Mouse (Mus musculus): ENCODE measurements around the gene Gm10130.
"Not testable (repeated sequence)": the region's sequence is repeated elsewhere in the genome, so short reads cannot be mapped to it uniquely, and the experiment has no call there.

Gene Gm10130

GRCm38 (mm10) chr2:150323402-150323801 is at the start of gene Gm10130:
Gene Gm10130 (plus strand): TSS chr2:150323702.
- DNase-seq (ENCODE audit: low read depth, low spot score): no peak

GRCm38 (mm10) chr2:150293669-150294068 is 29.8 kb upstream of the Gm10130 start:
- no peak for DNase-seq (ENCODE audit: low read depth, low spot score)

GRCm38 (mm10) chr2:150299096-150299495 is 24.4 kb upstream of the Gm10130 start:
- no peak for DNase-seq (ENCODE audit: low read depth, low spot score)

- DNase-seq (ENCODE audit: low read depth, low spot score): no peak
Observed at GRCm38 (mm10) chr2:150307183-150307773, 16.2 kb upstream of the Gm10130 start.

GRCm38 (mm10) chr2:150310952-150311884 is 12.3 kb upstream of the Gm10130 start:
- peak; percentile 98 for DNase-seq (ENCODE audit: low read depth, low spot score)

- no peak for DNase-seq (ENCODE audit: low read depth, low spot score)
Observed at GRCm38 (mm10) chr2:150316140-150316539, 7.4 kb upstream of the Gm10130 start.

GRCm38 (mm10) chr2:150318973-150319372 is 4.5 kb upstream of the Gm10130 start:
- no peak for DNase-seq (ENCODE audit: low read depth, low spot score)

- DNase-seq (ENCODE audit: low read depth, low spot score): not testable (repeated sequence)
Observed at GRCm38 (mm10) chr2:150357136-150357535, 33.6 kb downstream of the Gm10130 start.

- peak; percentile 91 for DNase-seq (ENCODE audit: low read depth, low spot score)
Observed at GRCm38 (mm10) chr2:150362113-150362877, 38.8 kb downstream of the Gm10130 start, which contains the start of gene 3300002I08Rik. Gene 3300002I08Rik (minus strand): TSS chr2:150362765.

- DNase-seq (ENCODE audit: low read depth, low spot score): no peak
Observed at GRCm38 (mm10) chr2:150362878-150363229, 39.4 kb downstream of the Gm10130 start.

- peak; percentile 23 for DNase-seq (ENCODE audit: low read depth, low spot score)
Observed at GRCm38 (mm10) chr2:150385553-150386106, 62.1 kb downstream of the Gm10130 start.

- DNase-seq (ENCODE audit: low read depth, low spot score): no peak
Observed at GRCm38 (mm10) chr2:150390198-150390597, 66.7 kb downstream of the Gm10130 start.

GRCm38 (mm10) chr2:150412146-150412545 is 88.6 kb downstream of the Gm10130 start:
- peak; percentile 74 for DNase-seq (ENCODE audit: low read depth, low spot score)

Measured in ZHBTc4 (cell line).